In genomic region chr5:113993031-113993486, GRCm38 (mm10) we compare ENCODE assay signal across 8 mouse cellular contexts. TPM values are rescaled to one million over a fixed set of nuclear protein-coding genes. Genes with fewer than 3 reads are reported as not detected.
DNase-seq lines count a peak whose midpoint lies in the region; ATAC-seq and TF ChIP-seq lines count a peak whose summit lies in the region.

No protein-coding gene starts in this region.

- peaks cover 2% of the 10 kb centered on the region; the same call in 1 of the 2 replicates for H3K36me3 ChIP-seq in neural tube, embryonic 11.5 days (ENCODE audit: control insufficient read depth, insufficient read depth, low read length)
- no peaks in the 10 kb centered on the region for H3K36me3 ChIP-seq in limb, embryonic 11.5 days (ENCODE audit: control insufficient read depth, insufficient read depth, low read length)
- H3K36me3 ChIP-seq in midbrain, embryonic 13.5 days = peaks cover 10% of the 10 kb centered on the region; the same call in 1 of the 2 replicates

- H3K27me3 ChIP-seq in neural tube, embryonic 11.5 days (ENCODE audit: control insufficient read depth, insufficient read depth, low read length) = no peaks in the 10 kb centered on the region
- H3K27me3 ChIP-seq in limb, embryonic 11.5 days (ENCODE audit: control insufficient read depth, insufficient read depth, low read length) = no peaks in the 10 kb centered on the region
- H3K27me3 ChIP-seq in midbrain, embryonic 13.5 days = no peaks in the 10 kb centered on the region

- TF ChIP-seq POLR2A in bone marrow, adult 2 months (IDR thresholded peaks at IDR 0.05; ENCODE audit: borderline replicate concordance, control insufficient read depth, low read depth, low read length) = no peak
- 0 out of 2 replicates have a peak, but pooled peaks have one; percentile 2 for TF ChIP-seq POLR2A in embryonic fibroblast, embryonic 13.5 days (IDR thresholded peaks at IDR 0.05; ENCODE audit: low read depth, low read length)

- intact Hi-C loops in heart, postnatal 36 days (cut with DNase I) = loop anchor here (2.0 to 5.0 kb wide), 2 partner anchors 18 to 86 kb away; partner anchors contain the start of gene Coro1c

- under 1% methylated on average over 22 of the region's 22 CpGs for WGBS in neural tube, embryonic 11.5 days
- 1% methylated on average over 22 of the region's 22 CpGs for WGBS in bone marrow, adult 2 months
- WGBS in limb, embryonic 11.5 days = 0% methylated on average over 22 of the region's 22 CpGs
- under 1% methylated on average over 22 of the region's 22 CpGs for WGBS in midbrain, embryonic 13.5 days

- peak; percentile 83 for ATAC-seq in neural tube, embryonic 11.5 days (ENCODE audit: insufficient read depth, low FRiP score, low TSS enrichment)
- ATAC-seq in limb, embryonic 11.5 days (ENCODE audit: insufficient number of reproducible peaks, low FRiP score, low TSS enrichment, low read depth) = peak; percentile 63
- peak; percentile 92 for ATAC-seq in midbrain, embryonic 13.5 days

- peak overlapping the region; percentile 74 for H3K27ac ChIP-seq in neural tube, embryonic 11.5 days (ENCODE audit: low read depth, low read length)
- H3K27ac ChIP-seq in bone marrow, adult 2 months (ENCODE audit: control insufficient read depth, insufficient read depth, low read depth, low read length, poor library complexity) = peak overlapping the region; percentile 73
- peak overlapping the region; percentile 97 for H3K27ac ChIP-seq in embryonic fibroblast, embryonic 13.5 days (ENCODE audit: insufficient read depth, low read length)
- H3K27ac ChIP-seq in limb, embryonic 11.5 days (replicated peaks; ENCODE audit: low read depth, low read length) = peak overlapping the region; percentile 60
- peak overlapping the region; percentile 94 for H3K27ac ChIP-seq in midbrain, embryonic 13.5 days

- peak overlapping the region; percentile 81 for H3K9ac ChIP-seq in neural tube, embryonic 11.5 days (ENCODE audit: low read length)
- H3K9ac ChIP-seq in limb, embryonic 11.5 days (ENCODE audit: low read length) = peak overlapping the region; percentile 85
- peak overlapping the region; percentile 90 for H3K9ac ChIP-seq in midbrain, embryonic 13.5 days (replicated peaks)

- peak overlapping the region; percentile 82 for H3K4me2 ChIP-seq in neural tube, embryonic 11.5 days (ENCODE audit: low read depth)
- H3K4me2 ChIP-seq in limb, embryonic 11.5 days (ENCODE audit: low read depth, severe bottlenecking) = peak overlapping the region; percentile 76
- peak overlapping the region; percentile 66 for H3K4me2 ChIP-seq in midbrain, embryonic 13.5 days (replicated peaks)

- peak overlapping the region; percentile 81 for H3K4me3 ChIP-seq in neural tube, embryonic 11.5 days (ENCODE audit: low read depth, low read length)
- H3K4me3 ChIP-seq in bone marrow, adult 2 months (replicated peaks; ENCODE audit: control insufficient read depth, low read depth, low read length) = peak overlapping the region; percentile 87
- H3K4me3 ChIP-seq in embryonic fibroblast, embryonic 13.5 days (ENCODE audit: insufficient read depth, low read length) = peak overlapping the region; percentile 69
- peak overlapping the region; percentile 85 for H3K4me3 ChIP-seq in limb, embryonic 11.5 days (ENCODE audit: low read depth, low read length)
- peak overlapping the region; percentile 72 for H3K4me3 ChIP-seq in midbrain, embryonic 13.5 days (replicated peaks)

- peaks cover 20% of the 10 kb centered on the region for H3K4me1 ChIP-seq in neural tube, embryonic 11.5 days (ENCODE audit: control insufficient read depth, insufficient read depth, low read length)
- no peaks in the 10 kb centered on the region; the same call in 1 of the 2 replicates for H3K4me1 ChIP-seq in bone marrow, adult 2 months (ENCODE audit: control insufficient read depth, insufficient read depth, low read length)
- H3K4me1 ChIP-seq in embryonic fibroblast, embryonic 13.5 days (ENCODE audit: control insufficient read depth, insufficient read depth, low read length) = peaks cover 23% of the 10 kb centered on the region
- H3K4me1 ChIP-seq in limb, embryonic 11.5 days (ENCODE audit: control insufficient read depth, insufficient read depth, low read length) = peaks cover 7% of the 10 kb centered on the region; the same call in 1 of the 2 replicates
- H3K4me1 ChIP-seq in midbrain, embryonic 13.5 days (replicated peaks) = peaks cover 41% of the 10 kb centered on the region

- H3K9me3 ChIP-seq in neural tube, embryonic 11.5 days (ENCODE audit: control insufficient read depth, low read length) = no peaks in the 10 kb centered on the region
- no peaks in the 10 kb centered on the region for H3K9me3 ChIP-seq in limb, embryonic 11.5 days (ENCODE audit: control insufficient read depth, low read length)
- no peaks in the 10 kb centered on the region for H3K9me3 ChIP-seq in midbrain, embryonic 13.5 days

- no peak for TF ChIP-seq CTCF in bone marrow, adult 2 months (IDR thresholded peaks at IDR 0.05; ENCODE audit: control insufficient read depth, insufficient read depth, low read length)
- no peak for TF ChIP-seq CTCF in embryonic fibroblast, embryonic 13.5 days (IDR thresholded peaks at IDR 0.05; ENCODE audit: borderline replicate concordance, insufficient read depth, low read length)

- peak; percentile 79 for DNase-seq in neural tube, embryonic 11.5 days (ENCODE audit: low spot score)
- no peak for DNase-seq in neural tube, embryonic 10.5 days (ENCODE audit: extremely low spot score, low spot score)
- peak; percentile 52 to 72 for DNase-seq in heart, postnatal 36 days
- no peak for DNase-seq in limb, embryonic 11.5 days (ENCODE audit: low spot score)
- peak; percentile 63 for DNase-seq in testis, postnatal 10 days (ENCODE audit: low spot score)

RNA-seq across cellular contexts. Expression of gene Ssh1, which starts 0.6 kb away (rescaled TPM):
- 23.9 and 24.5 TPM in 2 replicates for polyA plus RNA-seq in neural tube, embryonic 11.5 days (2014; fragmentation: Nextera tagmentation; extraction: Ambion mirVana)
- polyA plus RNA-seq in bone marrow, adult 2 months (2011; ENCODE audit: insufficient read depth, insufficient read length, low replicate concordance, missing spikeins) = 13.0 and 14.4 TPM in 2 replicates
- polyA plus RNA-seq in embryonic fibroblast, embryonic 13.5 days (2011; ENCODE audit: insufficient read length, low read depth, missing spikeins) = 21.0 and 22.9 TPM in 2 replicates
- total RNA-seq in heart, postnatal 36 days (2021) = 10 to 100 TPM; 14.7 to 15.7 TPM
- polyA plus RNA-seq in limb, embryonic 11.5 days (2014; fragmentation: Nextera tagmentation; extraction: Ambion mirVana) = 27.3 and 28.1 TPM in 2 replicates
- polyA plus RNA-seq in midbrain, embryonic 13.5 days (2015; fragmentation: Nextera tagmentation; extraction: Ambion mirVana) = 14.3 and 17.2 TPM in 2 replicates

RNA-seq across cellular contexts. Expression of gene Dao, which starts 10.4 kb away (rescaled TPM):
- not detected in 2 replicates for polyA plus RNA-seq in neural tube, embryonic 11.5 days (2014; fragmentation: Nextera tagmentation; extraction: Ambion mirVana)
- polyA plus RNA-seq in bone marrow, adult 2 months (2011; ENCODE audit: insufficient read depth, insufficient read length, low replicate concordance, missing spikeins) = 1.6 TPM in 1 of 2 replicates, not detected in the other
- polyA plus RNA-seq in embryonic fibroblast, embryonic 13.5 days (2011; ENCODE audit: insufficient read length, low read depth, missing spikeins) = not detected in 2 replicates
- not detected for total RNA-seq in heart, postnatal 36 days (2021)
- not detected in 2 replicates for polyA plus RNA-seq in limb, embryonic 11.5 days (2014; fragmentation: Nextera tagmentation; extraction: Ambion mirVana)
- not detected in 2 replicates for polyA plus RNA-seq in midbrain, embryonic 13.5 days (2015; fragmentation: Nextera tagmentation; extraction: Ambion mirVana)

Comparison
In these comparisons a context has a peak if more than half of its experiments do, and no peak if none do; other contexts are left out.
1. DNase-seq: peak in neural tube, embryonic 11.5 days (single experiment), heart, postnatal 36 days (2 of 2) and testis, postnatal 10 days (single experiment); none in neural tube, embryonic 10.5 days (single experiment) and limb, embryonic 11.5 days (single experiment).
2. Peak in every context shown above with its lines, with median percentiles within 50 percentile points of each other: ATAC-seq, H3K27ac ChIP-seq, H3K4me2 ChIP-seq, H3K4me3 ChIP-seq and H3K9ac ChIP-seq.